Mouse (Mus musculus): ENCODE data around the gene Gm14410. TPM values are rescaled to one million over a fixed set of nuclear protein-coding genes. Genes with fewer than 3 reads are reported as not detected.
"Not testable (repeated sequence)": the region's sequence is repeated elsewhere in the genome, so short reads cannot be mapped to it uniquely, and the experiment has no call there.

Gm14410 gene
- 7.4 and 9.8 TPM in 2 replicates for polyA plus RNA-seq (2012; ENCODE audit: insufficient read depth, insufficient read length, missing spikeins)

- H3K4me3 ChIP-seq (ENCODE audit: insufficient read depth, low read length), result peak within 1 kb of the TSS; percentile 59
- H3K27ac ChIP-seq (ENCODE audit: insufficient read depth, low read depth, low read length); H3K4me1 ChIP-seq (ENCODE audit: control insufficient read depth, insufficient read depth, low read length): not testable (repeated sequence)
These were observed at the start of gene Gm14410 for GRCm38 (mm10) chr2:177206341-177206740. Gene Gm14410, minus strand, starts transcription at chr2:177206421.

DNA sequence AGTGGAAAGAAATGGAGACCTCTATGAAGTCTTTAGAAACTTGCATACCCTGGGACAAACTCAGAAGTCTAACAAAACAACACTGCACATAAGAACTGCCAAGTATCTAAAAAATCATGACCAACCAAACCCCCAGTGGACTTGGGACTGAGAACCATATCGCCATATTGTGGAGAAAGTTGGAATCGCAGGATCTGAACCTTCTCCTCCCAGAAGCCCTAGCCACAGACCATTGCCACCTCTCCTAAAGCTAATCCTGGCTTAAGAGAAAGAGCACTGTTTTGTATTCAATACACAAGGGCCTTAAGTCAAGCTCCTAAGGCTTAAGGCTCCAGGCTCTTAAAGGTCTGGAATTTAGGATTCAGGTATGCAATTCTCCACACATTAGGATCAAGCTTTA lies 41.2 kb upstream of the Gm14410 start:
- not testable (repeated sequence) for H3K4me3 ChIP-seq (ENCODE audit: insufficient read depth, low read length); H3K4me1 ChIP-seq (ENCODE audit: control insufficient read depth, insufficient read depth, low read length); H3K27ac ChIP-seq (ENCODE audit: insufficient read depth, low read depth, low read length)

DNA sequence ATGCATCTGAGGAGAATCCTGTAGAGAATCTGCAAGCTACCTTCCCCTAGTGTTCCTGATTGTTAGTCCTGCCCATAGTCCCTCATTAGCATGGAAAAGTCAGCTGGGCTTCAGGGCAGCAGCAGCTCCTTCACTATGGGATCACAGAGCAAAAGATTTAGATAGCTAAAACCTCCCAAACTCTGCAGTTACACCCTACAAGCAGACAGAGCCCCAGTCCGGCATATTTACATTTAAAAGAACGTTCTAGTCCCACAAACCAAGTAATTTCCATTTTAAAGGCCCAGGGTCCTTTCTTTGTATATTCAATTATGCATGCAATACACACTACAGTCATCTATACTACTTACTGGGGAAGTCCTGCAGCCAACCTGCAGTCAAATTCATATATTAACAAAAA lies 24.2 kb upstream of the Gm14410 start:
- not testable (repeated sequence) for H3K27ac ChIP-seq (ENCODE audit: insufficient read depth, low read depth, low read length); H3K4me3 ChIP-seq (ENCODE audit: insufficient read depth, low read length); H3K4me1 ChIP-seq (ENCODE audit: control insufficient read depth, insufficient read depth, low read length)

GRCm38 (mm10) chr2:177172749-177173148 lies 33.5 kb downstream of the Gm14410 start:
- H3K4me1 ChIP-seq (ENCODE audit: control insufficient read depth, insufficient read depth, low read length); H3K4me3 ChIP-seq (ENCODE audit: insufficient read depth, low read length): not testable (repeated sequence)

More at GRCm38 (mm10) chr2:177172749-177173148, 33.5 kb downstream of the Gm14410 start:
- not testable (repeated sequence) for H3K27ac ChIP-seq (ENCODE audit: insufficient read depth, low read depth, low read length)

Other genes starting within 250 kb of the Gm14410 start
- 2.0 and 3.9 TPM in 2 replicates for gene Gm14419, start 205.5 kb downstream of the Gm14410 start, polyA plus RNA-seq (2012; ENCODE audit: insufficient read depth, insufficient read length, missing spikeins)
- 1.5 and 2.3 TPM in 2 replicates for gene Gm14401, start 132.1 kb downstream of the Gm14410 start, polyA plus RNA-seq (2012; ENCODE audit: insufficient read depth, insufficient read length, missing spikeins)
- gene Gm14409, start 60.6 kb upstream of the Gm14410 start, polyA plus RNA-seq (2012; ENCODE audit: insufficient read depth, insufficient read length, missing spikeins), result 0.67 TPM in 1 of 2 replicates, not detected in the other
- 0.60 TPM in 1 of 2 replicates, not detected in the other for gene Gm14412, start 117.9 kb upstream of the Gm14410 start, polyA plus RNA-seq (2012; ENCODE audit: insufficient read depth, insufficient read length, missing spikeins)
- 1.6 and 3.7 TPM in 2 replicates for gene Gm14418, start 191.9 kb upstream of the Gm14410 start, polyA plus RNA-seq (2012; ENCODE audit: insufficient read depth, insufficient read length, missing spikeins)